ENCODE assay signal across 8 mouse cellular contexts in the genomic region with DNA sequence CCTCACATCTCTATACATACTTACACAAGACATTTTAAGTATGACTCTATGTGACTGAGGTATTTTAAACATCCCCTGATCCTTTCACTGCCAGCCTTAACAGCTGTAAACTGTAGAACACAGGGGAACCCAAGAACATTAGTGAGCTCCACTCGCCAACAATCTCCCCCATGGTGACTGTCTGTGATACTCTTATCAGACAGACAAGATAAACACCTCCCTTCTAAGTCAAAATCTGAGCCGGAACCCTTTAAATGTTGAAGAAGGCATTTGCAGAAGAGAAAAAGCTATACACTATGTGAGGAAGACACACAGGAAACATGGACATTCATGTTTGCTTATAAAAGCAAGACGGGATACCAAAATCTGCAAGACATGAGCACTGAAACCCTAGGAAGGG. TPM values are rescaled to one million over a fixed set of nuclear protein-coding genes. Genes with fewer than 3 reads are reported as not detected.
DNase-seq lines count a peak whose midpoint lies in the region; ATAC-seq and TF ChIP-seq lines count a peak whose summit lies in the region.

No protein-coding gene starts in this region.

- H3K79me2 ChIP-seq in MEL (ENCODE audit: control insufficient read depth, insufficient read depth, low read length, poor library complexity) = peaks cover 16% of the 10 kb centered on the region

- H3K27ac ChIP-seq in heart, embryonic 16.5 days (ENCODE audit: low read length) = no peak overlapping the region
- H3K27ac ChIP-seq in MEL (ENCODE audit: control insufficient read depth, low read depth, low read length) = no peak overlapping the region
- peak overlapping the region; percentile 12; the same call in 1 of the 2 replicates for H3K27ac ChIP-seq in hindbrain, embryonic 10.5 days
- H3K27ac ChIP-seq in midbrain, embryonic 10.5 days (replicated peaks) = no peak overlapping the region

- intact Hi-C loops in heart, postnatal 25 days (cut with DNase I) = loop anchor here (10.0 kb wide), 1 partner anchor 461 kb away; a partner anchor contains a TSS

- no peak for TF ChIP-seq EP300 in MEL (IDR thresholded peaks at IDR 0.05; ENCODE audit: low read depth in 1 of 2, low read length in 2 of 2)

- H3K4me3 ChIP-seq in heart, embryonic 16.5 days (ENCODE audit: low read length) = peak overlapping the region; percentile 91
- H3K4me3 ChIP-seq in MEL (ENCODE audit: control insufficient read depth in 1 of 2, insufficient read depth in 1 of 2, low read depth in 2 of 2, low read length in 2 of 2) = peak overlapping the region; percentile 88 to 99
- peak overlapping the region; percentile 93 for H3K4me3 ChIP-seq in hindbrain, embryonic 10.5 days
- peak overlapping the region; percentile 93 for H3K4me3 ChIP-seq in midbrain, embryonic 10.5 days

- no peak for TF ChIP-seq POLR2A in MEL (IDR thresholded peaks at IDR 0.05; ENCODE audit: control insufficient read depth in 1 of 2, insufficient read depth in 1 of 2, low read depth in 1 of 2, low read length in 2 of 2, poor library complexity in 1 of 2)

- H3K27me3 ChIP-seq in heart, embryonic 16.5 days (ENCODE audit: control insufficient read depth, insufficient read depth, low read length) = no peaks in the 10 kb centered on the region
- H3K27me3 ChIP-seq in MEL (ENCODE audit: control insufficient read depth in 1 of 2, insufficient read depth in 2 of 2, low read length in 2 of 2) = no peaks in the 10 kb centered on the region
- no peaks in the 10 kb centered on the region for H3K27me3 ChIP-seq in hindbrain, embryonic 10.5 days (ENCODE audit: insufficient read depth, poor library complexity, severe bottlenecking)
- no peaks in the 10 kb centered on the region for H3K27me3 ChIP-seq in midbrain, embryonic 10.5 days (ENCODE audit: low read depth, poor library complexity, severe bottlenecking)

- peaks cover 21% of the 10 kb centered on the region for H3K36me3 ChIP-seq in heart, embryonic 16.5 days (ENCODE audit: control insufficient read depth, insufficient read depth)
- H3K36me3 ChIP-seq in MEL (ENCODE audit: control insufficient read depth in 1 of 2, insufficient read depth in 2 of 2, low read length in 2 of 2) = peaks cover 2 to 12% of the 10 kb centered on the region in 2 experiments; a peak in 3 of 4 replicates
- peaks cover 30% of the 10 kb centered on the region for H3K36me3 ChIP-seq in hindbrain, embryonic 10.5 days
- H3K36me3 ChIP-seq in midbrain, embryonic 10.5 days = peaks cover 32% of the 10 kb centered on the region

- ATAC-seq in heart, embryonic 16.5 days (replicated peaks; ENCODE audit: extremely low read depth, insufficient read depth, low FRiP score) = no peak
- no peak for ATAC-seq in megakaryocyte progenitor cell, adult 5-6 weeks (replicated peaks; ENCODE audit: poor library complexity)

- 8% methylated on average over 3 of the region's 3 CpGs for WGBS in heart, embryonic 16.5 days
- WGBS in hindbrain, embryonic 10.5 days = 57% methylated on average over 3 of the region's 3 CpGs
- 61% methylated on average over 3 of the region's 3 CpGs for WGBS in midbrain, embryonic 10.5 days

- peaks cover 26% of the 10 kb centered on the region for H3K4me1 ChIP-seq in heart, embryonic 16.5 days (ENCODE audit: control insufficient read depth, insufficient read depth, low read length)
- peaks cover 6 to 13% of the 10 kb centered on the region in 2 experiments for H3K4me1 ChIP-seq in MEL (ENCODE audit: control insufficient read depth in 1 of 2, insufficient read depth in 2 of 2, low read length in 2 of 2)
- H3K4me1 ChIP-seq in hindbrain, embryonic 10.5 days (replicated peaks) = peaks cover 49% of the 10 kb centered on the region
- H3K4me1 ChIP-seq in midbrain, embryonic 10.5 days = peaks cover 49% of the 10 kb centered on the region

- peak overlapping the region; percentile 94 for H3K9ac ChIP-seq in heart, embryonic 16.5 days (ENCODE audit: low read length)
- peak overlapping the region; percentile 96 for H3K9ac ChIP-seq in MEL (ENCODE audit: control insufficient read depth, low read depth, low read length, poor library complexity, severe bottlenecking)

- no peak for TF ChIP-seq CTCF in MEL (IDR thresholded peaks at IDR 0.05 in 2 of 3, conservative IDR thresholded peaks at IDR 0.05 in 1 of 3; ENCODE audit: control insufficient read depth in 1 of 3, insufficient read depth in 1 of 3, low read depth in 2 of 3, low read length in 3 of 3, poor library complexity in 1 of 3, severe bottlenecking in 1 of 3)

- TF ChIP-seq RAD21 in MEL (IDR thresholded peaks at IDR 0.05; ENCODE audit: low read depth, low read length) = no peak

- H3K4me2 ChIP-seq in heart, embryonic 16.5 days (ENCODE audit: low read depth, low read length) = peak overlapping the region; percentile 90

- no peaks in the 10 kb centered on the region for H3K9me3 ChIP-seq in heart, embryonic 16.5 days (replicated peaks; ENCODE audit: control insufficient read depth, low read length)
- no peaks in the 10 kb centered on the region for H3K9me3 ChIP-seq in MEL (replicated peaks; ENCODE audit: insufficient read depth, low read length)
- no peaks in the 10 kb centered on the region for H3K9me3 ChIP-seq in hindbrain, embryonic 10.5 days
- H3K9me3 ChIP-seq in midbrain, embryonic 10.5 days (replicated peaks) = no peaks in the 10 kb centered on the region

- no peak for DNase-seq in heart, postnatal 25 days (ENCODE audit: low spot score)
- no peak for DNase-seq in MEL (ENCODE audit: low read depth, low spot score)
- DNase-seq in hindbrain, embryonic 10.5 days (ENCODE audit: low spot score) = no peak
- DNase-seq in midbrain, embryonic 10.5 days (ENCODE audit: low spot score) = no peak
- DNase-seq in testis, postnatal 14 days (ENCODE audit: low spot score) = no peak
- DNase-seq in ovary, postnatal 10 days (ENCODE audit: low spot score) = no peak

TF ChIP-seq in MEL, 35 proteins besides CTCF, POLR2A, EP300 and RAD21:
- TF ChIP-seq HCFC1 (IDR thresholded peaks at IDR 0.05; ENCODE audit: low read depth, low read length) (no peak), RCOR1 (IDR thresholded peaks at IDR 0.05; ENCODE audit: low read depth, low read length) (peak; percentile 74), GATA1 (IDR thresholded peaks at IDR 0.05; ENCODE audit: low read depth, low read length) (peak; percentile 59), SMC3 (IDR thresholded peaks at IDR 0.05; ENCODE audit: low read depth, low read length) (no peak), TBP (IDR thresholded peaks at IDR 0.05; ENCODE audit: low read depth, low read length) (no peak), SIN3A (IDR thresholded peaks at IDR 0.05; ENCODE audit: low read length) (peak; percentile 57; the same call in 1 of the 2 replicates)

RNA-seq across cellular contexts. Expression of a gene that starts 1.1 kb away (rescaled TPM):
- polyA plus RNA-seq in heart, embryonic 16.5 days (2015; fragmentation: Nextera tagmentation; extraction: Ambion mirVana) = 14.5 and 14.8 TPM in 2 replicates
- total RNA-seq in heart, postnatal 25 days (2021) = 10 to 100 TPM; 34.9 to 38.8 TPM
- total RNA-seq in MEL (2012; rRNA removed) = 20.3 and 21.4 TPM in 2 replicates
- 10 to 100 TPM in 1 of 2 experiments, not detected in 1; 38.0 TPM for polyA plus RNA-seq in MEL (2012; ENCODE audit: insufficient read depth in 1 of 2, insufficient read length in 2 of 2, low read depth in 1 of 2, low replicate concordance in 2 of 2, missing spikeins in 1 of 2)
- polyA plus RNA-seq in hindbrain, embryonic 10.5 days (2016; fragmentation: Nextera tagmentation; extraction: Ambion mirVana) = 25.2 and 28.9 TPM in 2 replicates
- polyA plus RNA-seq in midbrain, embryonic 10.5 days (2016; fragmentation: Nextera tagmentation; extraction: Ambion mirVana) = 21.4 and 28.7 TPM in 2 replicates
- 33.9 and 48.3 TPM in 2 replicates for total RNA-seq in megakaryocyte progenitor cell, adult 5-6 weeks (2015)
- total RNA-seq in megakaryocyte progenitor cell, adult 5-6 weeks (2017) = 23.9 and 29.7 TPM in 2 replicates

RNA-seq across cellular contexts. Expression of a gene that starts 34.9 kb away (rescaled TPM):
- 15.0 and 15.3 TPM in 2 replicates for polyA plus RNA-seq in heart, embryonic 16.5 days (2015; fragmentation: Nextera tagmentation; extraction: Ambion mirVana)
- total RNA-seq in heart, postnatal 25 days (2021) = 10 to 100 TPM; 15.2 to 16.9 TPM
- total RNA-seq in MEL (2012; rRNA removed) = 9.6 and 11.2 TPM in 2 replicates
- polyA plus RNA-seq in MEL (2012; ENCODE audit: insufficient read depth in 1 of 2, insufficient read length in 2 of 2, low read depth in 1 of 2, low replicate concordance in 2 of 2, missing spikeins in 1 of 2) = 10 to 100 TPM in 1 of 2 experiments, not detected in 1; 17.5 TPM
- 23.8 and 29.7 TPM in 2 replicates for polyA plus RNA-seq in hindbrain, embryonic 10.5 days (2016; fragmentation: Nextera tagmentation; extraction: Ambion mirVana)
- 23.4 and 31.3 TPM in 2 replicates for polyA plus RNA-seq in midbrain, embryonic 10.5 days (2016; fragmentation: Nextera tagmentation; extraction: Ambion mirVana)
- 13.5 and 13.9 TPM in 2 replicates for total RNA-seq in megakaryocyte progenitor cell, adult 5-6 weeks (2015)
- 5.3 and 7.1 TPM in 2 replicates for total RNA-seq in megakaryocyte progenitor cell, adult 5-6 weeks (2017)

RNA-seq across cellular contexts. Expression of a gene that starts 54.7 kb away (rescaled TPM):
- polyA plus RNA-seq in heart, embryonic 16.5 days (2015; fragmentation: Nextera tagmentation; extraction: Ambion mirVana) = 118 and 119 TPM in 2 replicates
- total RNA-seq in heart, postnatal 25 days (2021) = 100 to 1,000 TPM; 129 to 130 TPM
- 87.6 and 96.5 TPM in 2 replicates for total RNA-seq in MEL (2012; rRNA removed)
- polyA plus RNA-seq in MEL (2012; ENCODE audit: insufficient read depth in 1 of 2, insufficient read length in 2 of 2, low read depth in 1 of 2, low replicate concordance in 2 of 2, missing spikeins in 1 of 2) = 100 to 1,000 TPM in 1 of 2 experiments, 10 to 100 TPM in 1; 46.4 to 166 TPM
- 132 and 139 TPM in 2 replicates for polyA plus RNA-seq in hindbrain, embryonic 10.5 days (2016; fragmentation: Nextera tagmentation; extraction: Ambion mirVana)
- polyA plus RNA-seq in midbrain, embryonic 10.5 days (2016; fragmentation: Nextera tagmentation; extraction: Ambion mirVana) = 156 TPM in 2 replicates
- 36.7 and 50.1 TPM in 2 replicates for total RNA-seq in megakaryocyte progenitor cell, adult 5-6 weeks (2015)
- 52.8 and 62.4 TPM in 2 replicates for total RNA-seq in megakaryocyte progenitor cell, adult 5-6 weeks (2017)

RNA-seq across cellular contexts. Expression of a gene that starts 54.8 kb away (rescaled TPM):
- polyA plus RNA-seq in heart, embryonic 16.5 days (2015; fragmentation: Nextera tagmentation; extraction: Ambion mirVana) = 81.4 and 86.0 TPM in 2 replicates
- 10 to 100 TPM; 49.1 to 50.1 TPM for total RNA-seq in heart, postnatal 25 days (2021)
- total RNA-seq in MEL (2012; rRNA removed) = 51.7 and 63.6 TPM in 2 replicates
- polyA plus RNA-seq in MEL (2012; ENCODE audit: insufficient read depth in 1 of 2, insufficient read length in 2 of 2, low read depth in 1 of 2, low replicate concordance in 2 of 2, missing spikeins in 1 of 2) = 10 to 100 TPM in 1 of 2 experiments, not detected in 1; 71.1 TPM
- polyA plus RNA-seq in hindbrain, embryonic 10.5 days (2016; fragmentation: Nextera tagmentation; extraction: Ambion mirVana) = 136 and 141 TPM in 2 replicates
- polyA plus RNA-seq in midbrain, embryonic 10.5 days (2016; fragmentation: Nextera tagmentation; extraction: Ambion mirVana) = 128 and 132 TPM in 2 replicates
- total RNA-seq in megakaryocyte progenitor cell, adult 5-6 weeks (2015) = 44.4 and 53.5 TPM in 2 replicates
- total RNA-seq in megakaryocyte progenitor cell, adult 5-6 weeks (2017) = 33.6 and 37.9 TPM in 2 replicates
